Mouse (Mus musculus): ENCODE results near the gene Satb2. TPM values are rescaled to one million over a fixed set of nuclear protein-coding genes. Genes with fewer than 3 reads are reported as not detected.
"Not testable (repeated sequence)": the region's sequence is repeated elsewhere in the genome, so short reads cannot be mapped to it uniquely, and the experiment has no call there.

The Satb2 gene
- total RNA-seq, 2 experiments from 2014 or later: 16.4 to 17.7 TPM

GRCm38 (mm10) chr1:56832738-56833137 is 145.7 kb downstream of the Satb2 start:
- DNase-seq: no peak

GRCm38 (mm10) chr1:56822735-56823134 is 155.7 kb downstream of the Satb2 start:
- no peak for DNase-seq

- no peak for DNase-seq
These were observed 156.4 kb downstream of the Satb2 start for GRCm38 (mm10) chr1:56822025-56822424.

DNA sequence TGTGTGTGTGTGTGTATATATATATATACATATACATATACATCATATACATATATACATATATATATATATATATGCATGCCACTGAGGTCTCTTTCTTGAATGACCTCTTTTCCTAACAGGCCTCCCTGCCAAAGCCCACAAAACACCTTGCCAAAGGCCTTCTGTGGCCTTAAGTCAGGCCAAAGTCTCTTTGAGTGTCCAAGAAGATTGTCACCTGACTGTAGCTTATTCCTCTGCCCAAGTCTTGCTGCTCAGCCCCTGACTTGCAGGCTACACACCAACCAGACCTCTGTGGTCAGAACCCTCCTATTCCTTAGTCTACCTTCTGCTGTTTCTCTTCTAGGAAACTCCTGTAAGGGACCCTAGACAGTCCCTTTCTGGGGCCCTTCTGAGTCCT is 164.9 kb downstream of the Satb2 start:
- no peak for DNase-seq

DNA sequence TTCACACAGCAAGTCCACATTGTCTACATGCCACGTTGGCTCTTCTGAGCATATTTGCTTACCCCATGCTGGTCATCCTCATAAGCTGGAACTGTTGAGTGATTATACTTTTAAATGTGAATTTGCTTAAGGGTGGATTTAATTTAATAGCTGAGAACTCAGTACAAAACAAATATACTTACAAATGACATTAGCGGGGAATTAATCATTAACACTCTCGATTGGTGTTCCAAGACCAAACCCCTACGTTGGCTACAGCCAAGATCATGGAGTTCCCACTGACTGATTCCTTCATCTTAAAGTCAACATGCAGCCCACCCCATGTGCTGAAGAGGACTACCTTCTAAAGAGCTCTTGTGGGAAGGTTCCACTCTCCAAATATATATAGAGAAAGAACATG is 165.5 kb downstream of the Satb2 start:
- DNase-seq: no peak

GRCm38 (mm10) chr1:56811486-56811885 is 167.0 kb downstream of the Satb2 start:
- no peak for DNase-seq

DNA sequence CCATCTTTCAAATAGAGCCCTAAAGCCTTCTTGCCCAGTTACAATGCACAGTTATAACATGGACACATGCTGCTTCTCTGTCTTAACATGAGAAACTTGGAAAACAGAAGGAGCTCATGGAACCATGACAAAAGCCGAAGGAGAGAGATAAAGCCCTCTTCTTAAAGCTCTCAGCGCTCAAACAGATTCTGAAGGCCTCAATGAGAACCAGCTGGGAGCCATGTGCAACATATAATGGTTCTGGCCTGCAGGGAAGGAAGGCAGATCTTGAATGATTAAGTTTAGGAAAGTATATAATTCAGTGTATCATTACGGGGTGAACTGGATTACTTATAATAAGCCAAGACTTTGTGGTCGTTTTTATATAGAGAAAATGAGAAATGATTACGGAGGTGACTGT is 172.4 kb downstream of the Satb2 start:
- no peak for DNase-seq

DNA sequence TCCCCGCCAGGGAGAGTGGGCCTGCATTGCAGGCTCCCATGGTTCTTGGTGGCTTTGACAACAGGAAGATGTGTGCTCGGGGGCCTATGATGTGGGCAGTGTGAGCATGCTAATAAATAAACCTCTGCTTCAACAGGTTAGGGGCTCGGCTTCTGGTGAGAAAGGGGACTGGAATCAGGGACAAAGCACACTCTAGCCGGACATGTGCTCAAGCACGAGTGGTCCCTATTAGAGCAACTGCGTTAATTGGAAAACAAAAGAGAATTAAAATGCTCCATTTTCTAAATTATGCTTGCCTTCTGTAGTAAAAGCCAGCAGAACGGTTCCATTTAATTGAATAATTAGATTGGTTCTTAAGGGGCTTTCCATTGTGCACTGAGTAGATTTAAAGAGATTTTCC is 177.8 kb downstream of the Satb2 start:
- no peak for DNase-seq

DNA sequence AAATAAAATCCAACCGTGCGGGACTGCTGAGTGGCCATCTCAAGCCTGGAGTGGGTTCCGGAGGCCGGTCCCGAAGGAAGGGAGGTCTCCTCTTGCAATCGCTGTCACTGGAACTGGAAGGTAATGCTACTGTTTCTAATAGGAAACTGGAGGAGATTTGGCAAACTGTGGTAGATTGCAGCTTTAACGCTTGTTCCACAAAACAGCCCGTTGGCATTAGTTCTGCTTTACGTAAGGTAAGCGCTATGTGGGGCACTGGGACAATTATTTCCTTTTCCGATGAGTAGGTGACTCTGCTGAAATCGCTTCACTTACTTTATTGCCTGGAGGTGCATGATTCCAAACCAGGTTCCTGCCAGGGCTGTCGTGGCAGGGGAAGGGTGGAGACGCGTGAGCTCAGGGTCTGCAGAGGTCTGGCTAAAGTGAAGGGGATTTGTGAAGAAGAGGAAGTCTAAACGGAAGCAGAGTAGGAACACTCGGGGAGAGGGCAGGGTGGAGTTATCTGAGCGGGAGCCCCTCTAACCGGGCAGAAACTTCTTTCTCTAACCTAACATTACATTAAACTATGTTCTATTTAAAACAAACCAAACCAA is 183.3 kb downstream of the Satb2 start:
- no peak for DNase-seq

DNA sequence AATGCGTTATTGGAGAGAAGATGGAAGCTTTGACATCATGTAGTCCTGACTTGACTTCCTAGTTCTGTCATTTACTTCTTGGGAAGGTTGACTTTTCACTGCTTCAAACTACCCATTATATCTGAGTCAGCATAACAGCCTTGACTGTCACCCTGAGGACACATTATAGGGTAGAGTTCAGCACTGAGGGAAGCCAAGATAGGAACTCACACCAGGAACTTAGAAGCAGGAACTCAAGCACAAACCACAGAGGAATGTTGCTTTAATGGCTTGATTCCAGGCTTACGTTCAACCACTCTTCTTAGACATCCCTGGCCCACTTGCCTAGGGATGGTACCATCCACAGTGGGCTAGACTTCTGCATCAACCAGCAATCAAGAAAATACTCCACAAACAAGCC is 188.8 kb downstream of the Satb2 start:
- no peak for DNase-seq

GRCm38 (mm10) chr1:56782139-56782538 is 196.3 kb downstream of the Satb2 start:
- DNase-seq: not testable (repeated sequence)

DNA sequence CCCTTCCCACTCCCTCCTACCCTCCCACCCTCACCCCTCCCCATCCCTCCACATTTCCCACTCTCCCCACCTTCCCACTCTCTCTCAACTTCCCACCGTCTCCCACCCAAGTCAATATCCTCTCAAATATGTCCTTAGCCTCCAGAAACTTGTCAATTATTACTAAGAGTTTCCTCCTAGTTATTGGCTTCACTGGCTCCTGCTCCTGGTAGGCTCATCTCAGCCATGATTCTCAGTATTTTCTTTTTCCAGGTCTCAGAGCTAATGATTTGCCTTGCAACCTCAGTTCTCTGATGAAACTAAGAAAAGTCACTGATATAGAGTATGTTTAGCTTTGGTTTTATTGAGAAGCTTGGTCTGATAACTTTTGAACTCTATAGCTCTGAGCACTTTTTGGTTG is 214.2 kb downstream of the Satb2 start:
- DNase-seq: no peak

DNA sequence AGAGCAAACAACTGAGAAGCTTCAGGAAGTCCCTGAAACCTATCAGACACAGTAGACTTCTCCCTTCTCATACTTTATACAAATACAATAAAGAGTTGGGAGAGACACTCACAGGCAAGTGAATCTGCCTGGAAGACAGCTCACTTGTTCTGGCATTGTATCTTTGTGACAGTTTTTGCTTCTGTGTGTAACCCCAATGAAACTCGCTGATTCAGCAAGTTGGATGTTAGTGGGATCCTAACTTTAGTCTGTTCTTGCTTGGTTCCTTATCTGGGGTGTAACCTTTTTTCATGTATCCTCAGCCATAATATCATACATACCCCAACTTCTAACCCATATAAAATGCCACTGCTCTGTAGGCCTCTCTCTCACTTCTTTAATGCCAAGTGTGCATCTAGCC is 216.9 kb downstream of the Satb2 start:
- no peak for DNase-seq

- no peak for DNase-seq
These were observed 225.2 kb downstream of the Satb2 start for GRCm38 (mm10) chr1:56753283-56753682.

- DNase-seq: no peak
These were observed 227.8 kb downstream of the Satb2 start for GRCm38 (mm10) chr1:56750693-56751092.

- DNase-seq: no peak
These were observed 228.7 kb downstream of the Satb2 start for GRCm38 (mm10) chr1:56749629-56750311.

- DNase-seq: no peak
These were observed 229.5 kb downstream of the Satb2 start for GRCm38 (mm10) chr1:56748876-56749493.

Small RNA genes within 50 kb of the gene (microRNA-seq; reads per million reads assigned to microRNA genes)
- 0 reads per million in 2 experiments for gene Gm23943

Measured in layer of hippocampus, postnatal 36 days (tissue).